Mouse (Mus musculus): ENCODE measurements around the gene Chek2. TPM values are rescaled to one million over a fixed set of nuclear protein-coding genes. Genes with fewer than 3 reads are reported as not detected.

Chek2 gene
- polyA plus RNA-seq, 1 experiment: 23.9 TPM

DNA sequence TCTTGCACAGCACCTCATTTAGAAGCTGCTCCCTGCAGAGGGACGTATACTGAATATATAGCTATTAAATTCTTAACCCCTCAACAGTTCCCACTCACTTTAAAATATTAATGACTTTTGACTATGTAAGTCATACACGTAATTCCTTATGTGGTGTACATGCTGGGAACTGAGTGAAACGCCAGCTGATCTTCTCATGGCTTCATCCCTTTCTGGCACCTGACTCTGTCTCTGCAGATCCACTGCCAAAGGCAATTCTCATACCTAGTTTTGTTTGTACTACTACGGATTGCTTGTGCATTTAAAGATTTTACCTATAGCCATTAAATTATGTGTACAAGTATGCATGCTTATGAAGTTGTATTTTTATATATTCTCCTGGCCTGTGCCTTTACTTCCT lies 79.8 kb downstream of the Chek2 start:
- TF ChIP-seq POLR2A (IDR thresholded peaks at IDR 0.05; ENCODE audit: low read depth, low read length) (no peak), CTCF (IDR thresholded peaks at IDR 0.05; ENCODE audit: borderline replicate concordance, insufficient read depth, low read length) (no peak)
- no peak overlapping the region for H3K4me3 ChIP-seq (ENCODE audit: insufficient read depth, low read length)

DNA sequence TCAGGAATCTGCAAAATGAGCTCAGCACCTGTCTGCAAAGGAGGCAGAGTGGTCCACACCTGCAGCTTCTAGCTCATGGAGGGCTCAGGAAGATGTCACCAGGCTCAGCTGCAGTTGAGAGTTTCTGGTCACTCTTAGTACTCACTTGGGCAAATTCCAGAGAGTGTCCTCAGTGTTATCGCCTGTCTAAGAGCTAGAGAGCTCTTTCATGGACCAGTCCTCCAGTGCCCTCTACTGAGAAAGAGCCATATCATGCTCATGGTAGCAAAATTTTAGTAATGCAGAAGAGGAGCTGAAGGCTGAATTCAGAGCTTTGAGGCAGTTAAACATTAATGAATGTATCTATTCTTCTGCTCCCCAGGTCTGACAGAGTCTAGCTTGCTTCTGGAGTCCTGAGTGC lies 83.6 kb downstream of the Chek2 start:
- Histone ChIP-seq H3K4me3 (ENCODE audit: insufficient read depth, low read length) (no peak overlapping the region), H3K27ac (ENCODE audit: insufficient read depth, low read length) (no peak overlapping the region), H3K4me1 (ENCODE audit: control insufficient read depth, insufficient read depth, low read length) (peaks cover 14% of the 10 kb centered on the region)
- no peak for TF ChIP-seq POLR2A (IDR thresholded peaks at IDR 0.05; ENCODE audit: low read depth, low read length)
- no peak for TF ChIP-seq CTCF (IDR thresholded peaks at IDR 0.05; ENCODE audit: borderline replicate concordance, insufficient read depth, low read length)

More for the DNA sequence above, 79.8 kb downstream of the Chek2 start:
- no peak overlapping the region for H3K27ac ChIP-seq (ENCODE audit: insufficient read depth, low read length)
- no peaks in the 10 kb centered on the region for H3K4me1 ChIP-seq (ENCODE audit: control insufficient read depth, insufficient read depth, low read length)

Other genes starting within 250 kb of the Chek2 start
- gene Noc4l, start 186.6 kb upstream of the Chek2 start, polyA plus RNA-seq (2011; ENCODE audit: insufficient read length, low read depth, missing spikeins): 23.3 and 30.7 TPM in 2 replicates
- 21.0 and 33.5 TPM in 2 replicates for gene Ddx51, start 186.5 kb upstream of the Chek2 start, polyA plus RNA-seq (2011; ENCODE audit: insufficient read length, low read depth, missing spikeins)
- 47.4 and 53.1 TPM in 2 replicates for gene Ep400, start 69.3 kb upstream of the Chek2 start, polyA plus RNA-seq (2011; ENCODE audit: insufficient read length, low read depth, missing spikeins)
- gene Pus1, start 59.3 kb upstream of the Chek2 start, polyA plus RNA-seq (2011; ENCODE audit: insufficient read length, low read depth, missing spikeins): 20.4 and 21.7 TPM in 2 replicates
- gene Ulk1, start 29.9 kb upstream of the Chek2 start, polyA plus RNA-seq (2011; ENCODE audit: insufficient read length, low read depth, missing spikeins): 22.3 and 23.1 TPM in 2 replicates
- gene Hscb, start 202 bp upstream of the Chek2 start, polyA plus RNA-seq (2011; ENCODE audit: insufficient read length, low read depth, missing spikeins): 29.3 and 36.1 TPM in 2 replicates
- 34.4 and 35.0 TPM in 2 replicates for gene Ttc28, start 39.8 kb downstream of the Chek2 start, polyA plus RNA-seq (2011; ENCODE audit: insufficient read length, low read depth, missing spikeins)

Measured in embryonic fibroblast, embryonic 13.5 days (primary cell).